Mouse (Mus musculus) gastrocnemius, adult 2 months (tissue): ENCODE data around the gene Mogat1. TPM values are rescaled to one million over a fixed set of nuclear protein-coding genes. Genes with fewer than 3 reads are reported as not detected.
A peak's percentile ranks its signal among the peaks of the same experiment; 100 is the strongest.

Experiments
- DNase-seq: peaks from one replicate; pipeline ENCODE4 v3.0.0; 2022
- H3K27ac ChIP-seq: fragments of 200-600 bp; 2 replicates; pipeline ENCODE4 v1.8.1; 2022; ENCODE audit warnings: mild to moderate bottlenecking
- H3K4me3 ChIP-seq: fragments of 200-600 bp; 2 replicates; pipeline ENCODE4 v1.8.1; 2022; ENCODE audit warnings: mild to moderate bottlenecking, moderate library complexity
- CTCF ChIP-seq: fragments of 200-600 bp; IDR thresholded peaks from 2 replicates; pipeline ENCODE4 v1.8.1; 2022; ENCODE audit warnings: antibody characterized with exemption, mild to moderate bottlenecking, moderate library complexity
- intact Hi-C: fragments of 180-260 bp; cut with DNase I; formaldehyde crosslinking; loops from one replicate; pipeline ENCODE4 v1.15.1; 2025
- total RNA-seq, 2 experiments: library from RNA; stranded (reverse); gene quantifications; 2 replicates each; pipeline ENCODE4 v1.2.3; 2021

The Mogat1 gene
- total RNA-seq, 2 experiments from 2014 or later, result not detected

- no peak for TF ChIP-seq CTCF
- DNase-seq, result no peak
- no peak overlapping the region for H3K27ac ChIP-seq
- intact Hi-C loops, result no loop called here
- H3K4me3 ChIP-seq, result no peak overlapping the region
Measured at GRCm38 (mm10) chr1:78546258-78546657, 35.5 kb downstream of the Mogat1 start.

- intact Hi-C loops, result no loop called here
- Histone ChIP-seq H3K27ac (no peak overlapping the region), H3K4me3 (no peak overlapping the region)
- no peak for TF ChIP-seq CTCF
- no peak for DNase-seq
Measured at GRCm38 (mm10) chr1:78548961-78549360, 38.2 kb downstream of the Mogat1 start.

GRCm38 (mm10) chr1:78554012-78554666 is 43.3 kb downstream of the Mogat1 start:
- intact Hi-C loops, result no loop called here
- no peak for TF ChIP-seq CTCF
- Histone ChIP-seq H3K27ac (no peak overlapping the region), H3K4me3 (no peak overlapping the region)
- DNase-seq, result no peak

- no peak overlapping the region for H3K27ac ChIP-seq
- intact Hi-C loops, result no loop called here
Measured at GRCm38 (mm10) chr1:78566963-78567362, 56.2 kb downstream of the Mogat1 start.

GRCm38 (mm10) chr1:78567421-78567820 is 56.6 kb downstream of the Mogat1 start:
- intact Hi-C loops, result no loop called here
- TF ChIP-seq CTCF, result no peak
- peak overlapping the region; percentile 61 for H3K27ac ChIP-seq

More at GRCm38 (mm10) chr1:78566963-78567362, 56.2 kb downstream of the Mogat1 start:
- H3K4me3 ChIP-seq, result no peak overlapping the region
- no peak for TF ChIP-seq CTCF
- DNase-seq, result no peak

GRCm38 (mm10) chr1:78567834-78568507 is 57.2 kb downstream of the Mogat1 start:
- intact Hi-C loops, result no loop called here
- DNase-seq, result peak; percentile 58

More at GRCm38 (mm10) chr1:78567421-78567820, 56.6 kb downstream of the Mogat1 start:
- DNase-seq, result no peak
- H3K4me3 ChIP-seq, result peak overlapping the region; percentile 34

GRCm38 (mm10) chr1:78569617-78570016 is 58.8 kb downstream of the Mogat1 start:
- Histone ChIP-seq H3K27ac (no peak overlapping the region), H3K4me3 (no peak overlapping the region)
- no peak for TF ChIP-seq CTCF
- no peak for DNase-seq
- intact Hi-C loops, result no loop called here

More at GRCm38 (mm10) chr1:78567834-78568507, 57.2 kb downstream of the Mogat1 start:
- Histone ChIP-seq H3K27ac (peak overlapping the region; percentile 61), H3K4me3 (peak overlapping the region; percentile 34)
- TF ChIP-seq CTCF, result no peak

- TF ChIP-seq CTCF, result no peak
- Histone ChIP-seq H3K4me3 (no peak overlapping the region), H3K27ac (no peak overlapping the region)
- DNase-seq, result no peak
- intact Hi-C loops, result no loop called here
Measured at GRCm38 (mm10) chr1:78585080-78585479, 74.3 kb downstream of the Mogat1 start.

GRCm38 (mm10) chr1:78586986-78587385 is 76.2 kb downstream of the Mogat1 start:
- intact Hi-C loops, result no loop called here
- Histone ChIP-seq H3K4me3 (no peak overlapping the region), H3K27ac (no peak overlapping the region)
- DNase-seq, result no peak
- no peak for TF ChIP-seq CTCF

Other genes starting within 250 kb of the Mogat1 start
- not detected for gene Sgpp2, start 200.6 kb upstream of the Mogat1 start, total RNA-seq
- 10 to 100 TPM; 58.4 to 62.8 TPM for gene Farsb, start 22.1 kb upstream of the Mogat1 start, total RNA-seq
- gene BC035947, start 1.2 kb downstream of the Mogat1 start, total RNA-seq, result not detected
- 10 to 100 TPM in 1 of 2 experiments, 1 to 10 TPM in 1; 7.3 to 21.1 TPM for gene Acsl3, start 146.8 kb downstream of the Mogat1 start, total RNA-seq
- 1 to 10 TPM; 1.6 to 2.6 TPM for gene Utp14b, start 147.0 kb downstream of the Mogat1 start, total RNA-seq